Mouse (Mus musculus): ENCODE results near the gene Mfsd12. TPM values are rescaled to one million over a fixed set of nuclear protein-coding genes. Genes with fewer than 3 reads are reported as not detected.

The Mfsd12 gene
- polyA plus RNA-seq, 1 experiment from 2014 or later: 4.7 TPM

DNA sequence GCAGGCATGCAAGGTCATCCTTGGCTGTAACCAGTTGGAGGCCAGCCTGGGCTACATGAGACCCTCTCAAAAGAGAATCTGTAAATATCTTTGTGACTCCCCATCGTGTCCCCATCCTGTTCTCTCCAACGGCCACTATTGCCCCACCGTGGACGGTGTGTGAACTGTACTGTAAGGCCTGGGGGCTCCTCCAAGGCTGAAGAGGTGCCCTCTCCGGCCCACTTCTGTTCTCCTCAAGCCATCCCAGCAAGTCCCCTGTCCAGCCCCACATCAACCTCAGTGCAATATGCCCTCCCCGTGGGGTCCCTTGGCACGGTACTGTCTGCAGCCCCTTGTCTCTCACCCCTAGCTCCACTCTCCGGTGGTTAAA, 38.0 kb upstream of the Mfsd12 start:
- Histone ChIP-seq H3K9ac (ENCODE audit: low read depth, low read length) (peak overlapping the region; percentile 72; the same call in 1 of the 2 replicates), H3K4me2 (peak overlapping the region; percentile 87), H3K36me3 (ENCODE audit: control insufficient read depth, insufficient read depth, low read length) (peaks cover 25% of the 10 kb centered on the region), H3K4me3 (ENCODE audit: low read depth, low read length) (peak overlapping the region; percentile 96), H3K27ac (ENCODE audit: low read depth, low read length) (peak overlapping the region; percentile 85; the same call in 1 of the 2 replicates), H3K27me3 (ENCODE audit: control insufficient read depth, insufficient read depth, low read length) (no peaks in the 10 kb centered on the region), H3K4me1 (ENCODE audit: control insufficient read depth, insufficient read depth, low read length) (peaks cover 37% of the 10 kb centered on the region), H3K9me3 (replicated peaks; ENCODE audit: control insufficient read depth, low read length) (no peaks in the 10 kb centered on the region)
- 43% methylated on average over 8 of the region's 8 CpGs for WGBS (ENCODE audit: insufficient replicate concordance)
- ATAC-seq (replicated peaks; ENCODE audit: insufficient number of reproducible peaks, low FRiP score, low TSS enrichment): no peak

- WGBS (ENCODE audit: insufficient replicate concordance): 2% methylated on average over 38 of the region's 38 CpGs
- ATAC-seq (replicated peaks; ENCODE audit: insufficient number of reproducible peaks, low FRiP score, low TSS enrichment): no peak
Measured at GRCm38 (mm10) chr10:81319741-81320549, 37.3 kb upstream of the Mfsd12 start.

GRCm38 (mm10) chr10:81320550-81321347, 36.5 kb upstream of the Mfsd12 start, which contains the start of gene Cactin:
Gene Cactin (plus strand): TSS chr10:81321103.
- Histone ChIP-seq H3K4me3 (ENCODE audit: low read depth, low read length) (peak within 1 kb of the TSS; percentile 96), H3K9ac (ENCODE audit: low read depth, low read length) (peak within 1 kb of the TSS; percentile 88), H3K9me3 (replicated peaks; ENCODE audit: control insufficient read depth, low read length) (no peaks in the 10 kb centered on the region), H3K36me3 (ENCODE audit: control insufficient read depth, insufficient read depth, low read length) (peaks cover 37% of the 10 kb centered on the region), H3K4me1 (ENCODE audit: control insufficient read depth, insufficient read depth, low read length) (peaks cover 37% of the 10 kb centered on the region), H3K27ac (ENCODE audit: low read depth, low read length) (peak within 1 kb of the TSS; percentile 85), H3K4me2 (peak within 1 kb of the TSS; percentile 87), H3K27me3 (ENCODE audit: control insufficient read depth, insufficient read depth, low read length) (no peaks in the 10 kb centered on the region)
- WGBS (ENCODE audit: insufficient replicate concordance): under 1% methylated on average over 68 of the region's 68 CpGs
- ATAC-seq (replicated peaks; ENCODE audit: insufficient number of reproducible peaks, low FRiP score, low TSS enrichment): peak; percentile 90

More at GRCm38 (mm10) chr10:81319741-81320549, 37.3 kb upstream of the Mfsd12 start:
- H3K4me1 ChIP-seq (ENCODE audit: control insufficient read depth, insufficient read depth, low read length): peaks cover 37% of the 10 kb centered on the region
- H3K9me3 ChIP-seq (replicated peaks; ENCODE audit: control insufficient read depth, low read length): no peaks in the 10 kb centered on the region
- peak overlapping the region; percentile 85 for H3K27ac ChIP-seq (ENCODE audit: low read depth, low read length)
- peak overlapping the region; percentile 96 for H3K4me3 ChIP-seq (ENCODE audit: low read depth, low read length)
- H3K4me2 ChIP-seq: peak overlapping the region; percentile 87
- H3K27me3 ChIP-seq (ENCODE audit: control insufficient read depth, insufficient read depth, low read length): no peaks in the 10 kb centered on the region
- H3K9ac ChIP-seq (ENCODE audit: low read depth, low read length): peak overlapping the region; percentile 72
- peaks cover 31% of the 10 kb centered on the region for H3K36me3 ChIP-seq (ENCODE audit: control insufficient read depth, insufficient read depth, low read length)

- no peak for ATAC-seq (replicated peaks; ENCODE audit: insufficient number of reproducible peaks, low FRiP score, low TSS enrichment)
- Histone ChIP-seq H3K9me3 (replicated peaks; ENCODE audit: control insufficient read depth, low read length) (no peaks in the 10 kb centered on the region), H3K27me3 (ENCODE audit: control insufficient read depth, insufficient read depth, low read length) (no peaks in the 10 kb centered on the region), H3K27ac (ENCODE audit: low read depth, low read length) (peak overlapping the region; percentile 85), H3K9ac (ENCODE audit: low read depth, low read length) (peak overlapping the region; percentile 88), H3K4me3 (ENCODE audit: low read depth, low read length) (peak overlapping the region; percentile 96), H3K36me3 (ENCODE audit: control insufficient read depth, insufficient read depth, low read length) (peaks cover 41% of the 10 kb centered on the region), H3K4me2 (peak overlapping the region; percentile 87), H3K4me1 (ENCODE audit: control insufficient read depth, insufficient read depth, low read length) (peaks cover 35% of the 10 kb centered on the region)
- 1% methylated on average over 20 of the region's 20 CpGs for WGBS (ENCODE audit: insufficient replicate concordance)
Measured at GRCm38 (mm10) chr10:81321436-81321835, 35.9 kb upstream of the Mfsd12 start.

GRCm38 (mm10) chr10:81322444-81322843, 34.8 kb upstream of the Mfsd12 start:
- H3K9ac ChIP-seq (ENCODE audit: low read depth, low read length): peak overlapping the region; percentile 34; the same call in 1 of the 2 replicates
- H3K4me3 ChIP-seq (ENCODE audit: low read depth, low read length): peak overlapping the region; percentile 96; the same call in 1 of the 2 replicates
- H3K4me1 ChIP-seq (ENCODE audit: control insufficient read depth, insufficient read depth, low read length): peaks cover 37% of the 10 kb centered on the region
- H3K27ac ChIP-seq (ENCODE audit: low read depth, low read length): no peak overlapping the region
- H3K9me3 ChIP-seq (replicated peaks; ENCODE audit: control insufficient read depth, low read length): no peaks in the 10 kb centered on the region
- H3K4me2 ChIP-seq: peak overlapping the region; percentile 87; the same call in 1 of the 2 replicates
- no peak for ATAC-seq (replicated peaks; ENCODE audit: insufficient number of reproducible peaks, low FRiP score, low TSS enrichment)
- H3K36me3 ChIP-seq (ENCODE audit: control insufficient read depth, insufficient read depth, low read length): peaks cover 46% of the 10 kb centered on the region
- no peaks in the 10 kb centered on the region for H3K27me3 ChIP-seq (ENCODE audit: control insufficient read depth, insufficient read depth, low read length)
- 91% methylated on average over 27 of the region's 27 CpGs for WGBS (ENCODE audit: insufficient replicate concordance)

- Histone ChIP-seq H3K9ac (ENCODE audit: low read depth, low read length) (no peak overlapping the region), H3K36me3 (ENCODE audit: control insufficient read depth, insufficient read depth, low read length) (peaks cover 46% of the 10 kb centered on the region), H3K9me3 (replicated peaks; ENCODE audit: control insufficient read depth, low read length) (no peaks in the 10 kb centered on the region), H3K27ac (ENCODE audit: low read depth, low read length) (no peak overlapping the region), H3K27me3 (ENCODE audit: control insufficient read depth, insufficient read depth, low read length) (no peaks in the 10 kb centered on the region), H3K4me2 (no peak overlapping the region), H3K4me1 (ENCODE audit: control insufficient read depth, insufficient read depth, low read length) (peaks cover 41% of the 10 kb centered on the region), H3K4me3 (ENCODE audit: low read depth, low read length) (no peak overlapping the region)
- 90% methylated on average over 23 of the region's 23 CpGs for WGBS (ENCODE audit: insufficient replicate concordance)
- no peak for ATAC-seq (replicated peaks; ENCODE audit: insufficient number of reproducible peaks, low FRiP score, low TSS enrichment)
Measured at GRCm38 (mm10) chr10:81323141-81323775, 34.0 kb upstream of the Mfsd12 start.

DNA sequence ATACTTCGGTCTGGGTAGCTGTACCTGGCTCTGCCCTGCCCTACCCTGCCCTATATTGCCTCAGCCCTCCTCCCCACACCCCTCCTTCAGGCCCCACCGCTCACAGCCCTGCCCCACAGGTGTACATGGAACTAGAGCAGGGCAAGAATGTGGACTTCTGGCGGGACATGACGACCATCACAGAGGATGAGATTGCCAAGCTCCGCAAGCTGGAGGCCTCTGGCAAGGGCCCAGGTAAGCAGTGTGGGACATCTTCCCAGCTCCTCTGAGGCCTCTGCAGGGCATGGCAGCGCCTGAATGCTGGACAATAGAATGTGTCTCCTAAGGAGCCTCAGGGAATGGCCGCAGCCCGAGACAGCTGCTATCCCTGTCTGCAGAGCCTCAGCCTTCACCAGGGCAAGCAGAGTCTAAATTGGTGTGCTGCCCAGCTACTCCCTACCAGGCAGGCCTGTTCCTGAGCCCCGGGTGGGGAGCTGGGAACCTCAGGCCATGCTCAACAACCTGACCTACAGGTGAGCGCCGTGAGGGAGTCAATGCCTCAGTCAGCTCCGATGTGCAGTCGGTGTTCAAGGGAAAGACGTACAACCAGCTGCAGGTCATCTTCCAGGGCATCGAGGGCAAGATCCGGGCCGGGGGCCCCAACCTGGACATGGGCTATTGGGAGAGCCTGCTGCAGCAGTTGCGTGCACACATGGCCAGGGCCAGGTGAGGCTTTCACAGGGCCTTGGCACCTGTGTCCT, 33.3 kb upstream of the Mfsd12 start:
- Histone ChIP-seq H3K27me3 (ENCODE audit: control insufficient read depth, insufficient read depth, low read length) (no peaks in the 10 kb centered on the region), H3K4me1 (ENCODE audit: control insufficient read depth, insufficient read depth, low read length) (peaks cover 43% of the 10 kb centered on the region), H3K9me3 (replicated peaks; ENCODE audit: control insufficient read depth, low read length) (no peaks in the 10 kb centered on the region), H3K9ac (ENCODE audit: low read depth, low read length) (no peak overlapping the region), H3K36me3 (ENCODE audit: control insufficient read depth, insufficient read depth, low read length) (peaks cover 46% of the 10 kb centered on the region), H3K4me3 (ENCODE audit: low read depth, low read length) (no peak overlapping the region), H3K27ac (ENCODE audit: low read depth, low read length) (no peak overlapping the region), H3K4me2 (no peak overlapping the region)
- no peak for ATAC-seq (replicated peaks; ENCODE audit: insufficient number of reproducible peaks, low FRiP score, low TSS enrichment)
- 94% methylated on average over 18 of the region's 18 CpGs for WGBS (ENCODE audit: insufficient replicate concordance)

GRCm38 (mm10) chr10:81325176-81325575, 32.1 kb upstream of the Mfsd12 start:
- H3K4me1 ChIP-seq (ENCODE audit: control insufficient read depth, insufficient read depth, low read length): peaks cover 47% of the 10 kb centered on the region
- no peaks in the 10 kb centered on the region for H3K9me3 ChIP-seq (replicated peaks; ENCODE audit: control insufficient read depth, low read length)
- no peaks in the 10 kb centered on the region for H3K27me3 ChIP-seq (ENCODE audit: control insufficient read depth, insufficient read depth, low read length)
- 94% methylated on average over 21 of the region's 21 CpGs for WGBS (ENCODE audit: insufficient replicate concordance)
- peaks cover 46% of the 10 kb centered on the region for H3K36me3 ChIP-seq (ENCODE audit: control insufficient read depth, insufficient read depth, low read length)
- no peak overlapping the region for H3K9ac ChIP-seq (ENCODE audit: low read depth, low read length)
- no peak overlapping the region for H3K4me3 ChIP-seq (ENCODE audit: low read depth, low read length)
- ATAC-seq (replicated peaks; ENCODE audit: insufficient number of reproducible peaks, low FRiP score, low TSS enrichment): no peak
- no peak overlapping the region for H3K4me2 ChIP-seq
- no peak overlapping the region for H3K27ac ChIP-seq (ENCODE audit: low read depth, low read length)
